Mouse (Mus musculus): ENCODE data around the gene Mok. TPM values are rescaled to one million over a fixed set of nuclear protein-coding genes. Genes with fewer than 3 reads are reported as not detected.
"Not testable (repeated sequence)": the region's sequence is repeated elsewhere in the genome, so short reads cannot be mapped to it uniquely, and the experiment has no call there.

Mok gene
- total RNA-seq (2021), result 10 to 100 TPM; 13.2 to 16.5 TPM

DNA sequence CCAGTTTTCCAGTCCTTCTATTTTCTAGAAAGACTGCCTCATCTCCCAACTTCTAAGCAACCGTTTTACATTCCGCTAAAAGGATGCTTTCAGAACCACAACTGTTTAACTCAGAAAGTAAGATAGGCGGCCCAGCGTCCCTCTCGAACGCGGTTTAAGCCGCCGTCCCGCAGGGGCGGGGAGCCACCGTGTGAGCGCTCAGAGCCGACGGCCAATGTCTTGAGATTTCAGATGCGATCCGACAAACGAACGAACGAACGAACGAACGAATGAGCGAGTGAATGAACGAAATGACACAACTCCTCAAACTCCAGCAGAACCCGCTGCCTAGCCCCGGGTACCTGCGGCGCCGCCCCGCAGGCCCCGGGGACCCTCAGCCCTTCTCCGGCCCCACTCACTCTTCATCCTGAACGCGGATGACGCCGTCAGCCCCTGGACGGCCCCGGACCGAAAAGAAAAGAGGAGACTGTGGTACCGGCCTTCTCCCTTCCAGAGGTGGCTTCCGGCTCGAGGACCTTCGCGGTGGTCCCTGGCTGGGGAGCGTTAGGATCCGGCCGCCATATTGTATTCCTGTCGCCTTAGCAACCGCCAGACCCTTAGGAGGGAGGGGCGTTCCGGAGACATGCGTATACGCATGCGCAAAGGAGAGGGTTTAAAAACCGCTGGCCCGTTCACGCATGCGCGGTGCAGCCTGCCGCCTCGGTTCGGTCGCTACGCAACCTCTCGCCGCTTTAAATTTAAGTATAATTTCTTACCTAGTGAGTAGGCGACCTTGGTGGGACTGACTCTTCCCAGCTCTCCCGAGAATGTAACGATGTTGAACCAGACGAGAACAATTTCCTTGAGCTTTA lies at the start of gene Mok:
Mok (minus strand) TSS at position 592 of the 851 bp plus-strand sequence.
- intact Hi-C loops (cut with DNase I), result loop anchor here (5.0 to 10.0 kb wide), 4 partner anchors 106 to 423 kb away; partner anchors contain the start of gene Wdr20
- peak; percentile 97 for DNase-seq

DNA sequence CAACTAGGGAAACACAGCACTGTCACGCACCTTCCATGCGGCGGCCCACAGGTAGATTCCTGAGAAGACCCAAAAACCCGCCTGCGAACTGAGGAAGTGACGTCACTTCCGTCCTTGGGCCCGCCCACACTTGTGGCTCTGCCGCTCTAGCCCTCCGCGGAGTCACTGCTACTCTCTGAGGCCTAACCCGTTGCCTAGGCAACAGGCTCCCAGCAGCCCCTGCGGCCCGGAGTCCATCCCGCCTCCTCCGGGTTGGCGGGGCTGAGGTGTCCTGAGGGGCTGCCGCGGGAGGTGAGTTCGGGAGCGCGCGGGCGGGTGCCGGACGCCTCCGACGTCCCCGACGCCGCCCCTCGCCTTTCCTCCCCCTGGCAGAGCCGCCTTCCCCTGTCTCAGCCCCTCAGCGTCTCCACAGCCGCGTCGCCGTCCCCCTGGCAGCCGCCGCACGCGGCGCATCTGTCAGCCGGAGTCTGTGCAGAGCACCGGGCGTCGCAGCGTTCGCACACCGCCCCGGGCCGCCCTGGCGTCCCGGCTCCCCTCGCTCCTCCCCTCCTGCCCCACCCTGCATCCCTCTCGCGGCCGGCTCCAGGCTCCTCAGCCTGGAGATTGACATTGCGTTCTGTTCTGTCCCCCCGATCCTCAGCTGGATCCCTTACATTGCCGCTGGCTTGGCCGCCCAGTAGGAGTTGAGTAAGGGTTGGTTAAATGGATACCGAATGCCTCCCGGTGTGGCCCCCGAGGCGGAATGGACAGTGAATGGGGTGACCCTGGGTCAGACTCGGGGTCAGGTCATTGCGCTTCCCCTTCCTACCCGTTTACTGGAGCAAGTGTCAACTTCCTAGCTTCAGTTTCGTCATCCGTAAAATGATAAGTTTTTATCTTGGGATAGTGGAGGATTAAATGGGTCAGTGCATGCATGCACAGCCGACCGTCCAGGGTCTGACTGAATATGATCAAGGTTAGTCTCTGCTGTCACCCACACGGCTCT lies 48.6 kb upstream of the Mok start, which contains the start of the genes Cinp and Tecpr2:
Cinp (minus strand) TSS at position 110 of the 985 bp plus-strand sequence.
Tecpr2 (plus strand) TSS at position 229 of the 985 bp plus-strand sequence.
- peak; percentile 97 for DNase-seq
- intact Hi-C loops (cut with DNase I), result no loop called here

DNA sequence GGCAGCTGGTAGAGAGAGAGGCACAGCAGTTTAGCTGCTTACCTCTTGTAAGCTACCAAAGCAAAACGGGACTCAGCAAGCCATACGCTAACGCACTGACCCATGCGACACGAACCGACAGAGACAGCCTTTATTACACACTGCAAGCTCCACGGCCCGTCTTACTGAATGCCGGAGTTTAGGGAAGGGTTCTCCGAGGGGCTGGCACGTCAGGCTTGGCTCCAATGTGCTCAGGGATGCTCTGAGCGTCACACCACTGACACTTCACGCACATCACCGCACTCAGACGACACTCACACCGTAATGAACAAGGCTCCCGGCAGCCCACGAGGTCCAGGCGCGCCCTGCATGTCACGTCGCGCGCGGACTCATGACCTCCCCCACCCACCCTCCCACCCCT lies 47.9 kb upstream of the Mok start:
- no peak for DNase-seq
- intact Hi-C loops (cut with DNase I), result no loop called here

DNA sequence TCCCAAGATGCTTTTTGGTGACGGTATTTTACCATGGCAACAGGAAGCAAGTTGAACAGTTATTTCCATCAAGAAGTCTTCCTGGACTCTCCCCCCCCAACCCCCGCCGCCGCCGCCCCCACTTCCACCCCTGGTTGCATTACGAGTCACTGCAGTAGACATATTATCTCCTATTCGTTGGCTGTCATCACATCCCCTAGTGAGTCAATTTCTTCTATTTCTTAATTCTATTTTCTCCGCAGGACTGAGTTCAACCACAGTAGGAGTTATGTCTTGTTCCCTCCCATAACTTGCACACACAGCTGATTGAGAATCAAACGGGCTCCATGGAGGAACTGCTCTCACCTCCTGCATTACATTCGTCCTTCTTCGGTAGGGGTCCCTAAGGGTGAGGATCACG lies 47.4 kb upstream of the Mok start:
- intact Hi-C loops (cut with DNase I), result no loop called here

DNA sequence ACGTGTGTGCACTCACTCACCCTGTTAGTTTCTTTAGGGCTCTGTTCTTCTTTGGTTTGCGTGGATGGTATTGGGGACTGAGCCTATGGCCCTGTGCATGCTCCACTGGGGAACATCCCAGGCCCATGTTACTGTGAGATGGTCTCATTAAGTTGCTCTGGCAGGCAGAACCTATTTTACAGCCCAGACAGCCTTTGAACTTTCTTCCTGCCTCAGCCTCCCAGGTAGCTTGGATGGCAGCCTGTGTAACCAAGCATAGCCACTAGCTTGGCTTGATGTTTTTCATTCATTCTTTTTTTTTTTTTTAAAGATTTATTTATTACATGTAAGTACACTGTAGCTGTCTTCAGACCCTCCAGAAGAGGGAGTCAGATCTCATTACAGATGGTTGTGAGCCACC lies 44.5 kb upstream of the Mok start:
- no peak for DNase-seq
- intact Hi-C loops (cut with DNase I), result no loop called here

More for the DNA sequence above, 47.4 kb upstream of the Mok start:
- DNase-seq, result no peak

DNA sequence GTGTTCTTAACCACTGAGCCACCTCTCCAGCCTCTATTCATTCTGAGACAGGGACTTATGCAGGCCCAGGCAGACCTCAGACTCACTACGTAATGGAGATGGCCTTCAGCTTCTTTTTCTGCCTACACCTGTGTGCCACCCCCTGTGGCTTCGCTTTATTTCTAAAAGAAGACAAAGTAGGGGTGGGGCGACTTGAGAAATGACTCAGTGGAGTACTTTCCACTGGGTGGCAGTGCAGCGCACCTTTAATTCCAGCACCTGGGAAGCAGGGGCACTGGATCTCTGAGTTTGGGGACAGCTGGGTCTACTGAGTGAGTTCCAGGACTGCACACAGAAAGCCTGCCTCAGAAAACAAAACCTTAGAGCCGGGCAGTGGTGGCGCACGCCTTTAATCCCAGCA lies 41.6 kb upstream of the Mok start:
- intact Hi-C loops (cut with DNase I), result no loop called here
- DNase-seq, result no peak

DNA sequence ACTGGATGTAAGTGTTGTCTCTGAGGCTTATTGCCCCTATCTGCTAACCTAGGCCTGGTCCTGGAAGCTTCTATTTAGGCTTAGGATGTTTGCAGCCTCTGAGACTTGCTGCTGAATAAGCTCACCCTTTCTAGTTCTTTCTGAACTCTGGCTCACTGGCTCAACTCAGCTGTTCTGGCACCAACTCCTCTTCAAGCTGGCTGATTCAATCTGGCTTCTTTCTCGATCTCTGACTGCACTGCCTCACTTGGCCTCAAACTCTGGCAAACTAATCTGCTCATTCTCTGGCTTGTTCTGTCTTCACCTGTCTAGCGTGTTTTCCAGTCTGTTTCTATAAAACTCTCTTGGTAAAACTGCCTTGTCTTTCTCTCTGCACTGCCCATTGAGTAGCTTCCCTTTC lies 34.6 kb upstream of the Mok start:
- DNase-seq, result no peak
- intact Hi-C loops (cut with DNase I), result no loop called here

DNA sequence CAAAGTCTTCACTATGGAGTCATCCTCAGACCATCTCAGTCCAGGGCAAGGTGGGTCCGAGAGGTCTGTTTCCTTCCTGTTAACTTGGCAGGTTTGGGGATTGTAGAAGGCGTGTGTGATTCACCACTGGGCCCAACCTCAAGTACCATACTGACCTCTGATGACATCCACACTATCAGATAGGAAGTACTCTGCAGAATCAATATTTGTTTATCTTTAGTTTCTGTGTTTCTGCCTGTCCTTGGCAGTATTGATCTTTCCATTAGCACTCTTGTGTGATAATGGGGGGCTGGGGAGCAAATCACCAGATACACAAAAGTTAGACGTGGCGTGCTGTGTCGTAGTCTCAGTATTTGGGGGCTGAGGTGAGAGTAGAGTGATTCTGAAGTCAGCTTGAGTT lies 30.5 kb upstream of the Mok start:
- intact Hi-C loops (cut with DNase I), result no loop called here
- DNase-seq, result no peak

DNA sequence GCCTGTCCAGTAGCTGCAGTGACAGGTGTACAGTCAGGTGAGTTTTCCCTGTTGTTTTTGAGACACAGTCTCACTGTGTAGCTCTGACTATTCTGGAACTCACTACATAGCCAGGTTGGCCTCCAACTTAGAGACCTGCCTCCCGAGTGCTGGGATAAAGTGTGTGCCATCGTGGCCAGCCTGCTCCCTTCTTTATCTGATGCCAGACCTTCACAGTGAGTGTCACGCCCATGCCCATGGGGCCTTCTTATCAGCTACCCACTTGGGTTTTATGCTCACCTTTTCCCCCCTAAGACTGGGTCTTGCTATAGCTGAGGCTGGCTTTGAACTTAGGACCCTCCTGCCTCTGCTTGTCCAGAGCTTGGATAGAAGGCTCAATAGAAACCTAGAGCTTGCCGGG lies 29.4 kb upstream of the Mok start:
- DNase-seq, result no peak
- intact Hi-C loops (cut with DNase I), result no loop called here

DNA sequence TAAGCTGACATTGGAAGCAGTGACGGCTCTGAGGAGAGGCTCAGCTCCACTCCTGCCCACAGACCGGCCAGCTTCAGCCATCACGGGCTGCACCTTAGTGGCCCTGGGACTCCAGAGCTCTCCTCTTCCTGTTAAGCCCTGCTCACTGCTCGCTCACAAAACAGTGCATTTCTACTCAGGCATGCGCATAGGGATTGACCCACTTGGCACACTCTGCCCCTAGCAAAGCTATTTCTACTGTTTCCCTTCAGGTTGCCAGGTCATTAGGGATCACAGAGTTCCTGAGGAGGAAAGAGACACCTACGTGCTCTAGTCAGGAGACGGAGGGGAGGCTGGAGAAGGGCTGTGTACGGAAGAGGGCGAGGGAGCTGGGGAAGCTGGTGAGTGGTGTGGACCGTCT lies 25.2 kb upstream of the Mok start:
- intact Hi-C loops (cut with DNase I), result no loop called here
- no peak for DNase-seq

DNA sequence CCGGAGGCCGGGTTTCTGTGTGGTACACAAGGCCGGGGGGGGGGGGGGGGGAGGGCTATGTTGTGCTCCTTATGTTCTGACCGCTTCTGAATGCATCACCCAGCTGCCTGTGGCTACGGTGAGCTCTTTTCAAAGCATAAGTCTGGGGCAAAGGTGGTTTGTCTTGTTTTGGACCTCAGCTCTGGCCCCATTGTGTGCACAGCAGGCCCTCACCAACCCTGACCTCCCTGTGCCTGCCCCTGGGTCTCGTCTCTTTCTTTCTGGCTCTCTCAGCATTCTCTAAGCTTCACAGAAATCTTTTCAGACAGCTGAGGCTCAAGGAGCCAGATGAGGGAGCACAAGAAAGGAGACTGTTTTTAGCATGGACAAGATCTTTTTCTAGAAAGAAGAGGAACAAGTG lies 24.8 kb upstream of the Mok start:
- intact Hi-C loops (cut with DNase I), result no loop called here
- no peak for DNase-seq

DNA sequence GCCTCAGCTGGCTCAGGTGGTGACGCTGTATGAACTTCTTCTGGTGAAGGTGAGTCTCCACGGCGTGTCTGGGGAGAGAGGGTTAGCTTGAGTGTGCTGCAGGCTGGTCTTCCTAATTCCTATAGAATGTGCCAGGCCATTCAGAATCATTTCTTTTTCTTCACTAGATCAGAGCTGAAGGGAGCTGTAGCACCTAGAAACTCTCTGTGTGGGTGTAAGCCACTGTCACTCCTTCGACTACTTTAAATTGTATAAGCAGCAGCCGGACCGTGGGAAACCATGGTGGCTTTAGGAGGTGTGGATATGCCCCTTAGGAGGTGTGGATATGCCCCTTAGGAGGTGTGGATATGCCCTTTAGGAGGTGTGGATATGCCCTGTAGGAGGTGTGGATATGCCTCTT lies 23.3 kb upstream of the Mok start:
- intact Hi-C loops (cut with DNase I), result no loop called here
- no peak for DNase-seq

DNA sequence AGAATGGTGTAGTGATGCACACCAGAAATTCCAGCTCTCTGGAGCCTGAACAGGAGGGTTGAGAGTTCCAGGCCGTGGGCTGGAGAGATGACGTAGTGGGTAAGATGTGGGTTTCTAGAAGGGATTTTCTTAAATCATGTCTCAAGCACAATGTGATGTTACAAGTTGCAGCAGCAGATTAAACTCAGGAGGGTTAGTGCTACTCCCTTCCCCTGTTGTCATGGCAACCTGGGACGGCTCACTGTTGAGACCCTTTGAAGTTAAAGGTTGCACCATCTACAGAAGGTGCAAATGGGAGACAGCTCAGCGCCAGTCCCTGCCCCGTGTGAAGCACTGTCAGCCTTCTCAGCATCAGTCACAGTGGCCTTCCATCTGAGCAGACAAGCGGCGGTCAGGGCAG lies 20.5 kb upstream of the Mok start:
- intact Hi-C loops (cut with DNase I), result no loop called here
- DNase-seq, result no peak

DNA sequence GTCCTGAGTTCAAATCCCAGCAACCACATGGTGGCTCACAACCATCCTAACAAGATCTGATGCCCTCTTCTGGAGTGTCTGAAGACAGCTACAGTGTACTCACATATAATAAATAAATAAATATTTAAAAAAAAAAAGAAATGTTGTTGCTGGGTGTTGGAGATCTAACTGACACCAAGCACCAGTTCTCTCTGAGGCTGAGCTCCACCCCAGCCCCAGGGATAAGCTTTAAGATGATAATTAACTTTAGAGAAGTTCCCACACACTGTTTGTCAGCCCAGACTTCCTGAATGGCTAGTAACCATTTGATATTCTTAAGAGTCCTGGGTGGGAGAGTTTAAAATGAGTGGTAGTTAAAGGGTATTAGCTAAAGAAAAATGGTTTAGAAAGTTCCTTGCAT lies 19.6 kb upstream of the Mok start:
- no peak for DNase-seq
- intact Hi-C loops (cut with DNase I), result no loop called here

DNA sequence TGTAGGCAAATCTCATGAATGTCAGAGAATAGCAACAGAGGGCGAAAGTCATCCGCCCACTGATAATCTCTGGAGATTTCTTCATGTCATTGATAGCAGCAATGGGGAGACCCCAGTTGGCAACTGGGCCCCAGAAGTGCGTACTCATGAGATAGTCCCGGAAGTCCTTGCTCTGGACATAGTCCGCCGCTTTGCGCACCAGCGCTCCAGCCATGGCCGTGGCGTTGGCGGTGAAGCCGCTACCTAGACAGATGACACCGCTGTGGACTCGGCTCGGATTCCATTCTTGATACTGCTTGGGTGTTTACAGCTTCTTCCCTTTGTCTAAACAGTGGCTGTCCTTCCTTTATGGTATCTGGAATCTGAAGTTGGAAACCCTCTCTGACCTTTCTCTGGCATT lies 17.9 kb upstream of the Mok start:
- DNase-seq; intact Hi-C loops (cut with DNase I): not testable (repeated sequence)

DNA sequence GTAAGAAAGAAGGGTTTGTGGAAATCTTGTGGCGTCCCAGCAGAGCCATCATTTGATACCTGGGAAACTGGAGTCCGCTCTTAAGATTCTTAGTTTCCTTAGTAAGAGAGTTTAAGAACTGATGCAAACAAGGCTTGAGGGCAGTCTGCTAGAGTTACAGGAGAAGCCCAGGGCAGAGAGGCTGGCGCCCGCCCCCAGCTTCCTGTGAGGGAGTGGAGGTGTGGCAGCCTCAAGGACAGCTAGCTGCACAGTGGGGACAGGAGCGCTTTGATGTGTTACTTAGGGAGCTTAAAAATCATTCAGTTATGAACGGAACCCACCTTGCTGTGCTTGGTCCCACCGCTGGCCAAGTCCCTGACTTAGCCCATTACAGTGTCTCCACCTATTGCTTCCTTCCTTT lies 16.5 kb upstream of the Mok start:
- intact Hi-C loops (cut with DNase I), result no loop called here
- no peak for DNase-seq

DNA sequence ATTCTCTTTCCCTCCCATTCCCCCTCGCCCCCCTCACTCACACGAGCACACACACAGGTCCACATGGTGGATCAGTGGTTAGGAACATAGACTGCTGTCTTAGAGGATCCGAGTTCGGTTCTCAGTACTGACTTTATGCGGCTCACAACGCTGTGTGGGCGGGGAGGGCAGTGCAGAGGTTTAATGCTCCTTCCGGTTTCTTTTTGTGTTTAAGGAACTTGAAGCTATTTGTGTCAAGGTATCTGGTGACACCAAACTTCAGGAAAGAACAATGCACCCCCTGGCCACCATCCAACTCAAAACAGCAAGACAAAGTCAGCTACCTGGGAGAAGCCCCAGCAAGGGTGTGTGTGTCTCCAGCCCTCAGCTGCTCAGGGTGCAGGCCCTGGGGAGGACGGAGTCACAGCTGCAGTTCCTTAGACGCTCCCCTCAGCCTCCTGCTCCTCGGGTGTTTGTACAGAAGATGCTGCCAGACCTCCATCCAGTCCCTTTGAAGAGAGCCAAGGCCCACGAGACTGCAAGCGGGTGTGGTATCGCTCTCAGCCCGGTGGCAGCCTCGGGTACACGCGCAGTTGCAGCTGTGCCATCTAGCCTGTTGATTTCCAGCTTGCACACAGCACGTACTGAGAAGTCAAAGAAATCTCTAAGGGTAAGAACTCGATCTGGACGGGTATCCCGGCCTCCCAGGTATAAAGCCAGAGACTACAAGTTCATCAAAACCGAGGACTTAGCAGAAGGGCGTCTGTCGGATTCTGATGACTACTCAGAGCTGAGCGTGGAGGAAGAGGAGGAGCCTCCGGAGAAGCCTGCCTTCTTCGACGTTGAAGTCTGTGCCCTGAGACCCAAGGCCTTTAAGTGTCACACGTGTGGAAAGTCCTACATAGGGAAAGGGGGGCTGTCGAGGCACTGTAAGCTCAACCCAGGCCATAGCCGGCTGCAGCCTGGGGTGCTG lies 14.3 kb upstream of the Mok start:
- intact Hi-C loops (cut with DNase I), result no loop called here
- no peak for DNase-seq

DNA sequence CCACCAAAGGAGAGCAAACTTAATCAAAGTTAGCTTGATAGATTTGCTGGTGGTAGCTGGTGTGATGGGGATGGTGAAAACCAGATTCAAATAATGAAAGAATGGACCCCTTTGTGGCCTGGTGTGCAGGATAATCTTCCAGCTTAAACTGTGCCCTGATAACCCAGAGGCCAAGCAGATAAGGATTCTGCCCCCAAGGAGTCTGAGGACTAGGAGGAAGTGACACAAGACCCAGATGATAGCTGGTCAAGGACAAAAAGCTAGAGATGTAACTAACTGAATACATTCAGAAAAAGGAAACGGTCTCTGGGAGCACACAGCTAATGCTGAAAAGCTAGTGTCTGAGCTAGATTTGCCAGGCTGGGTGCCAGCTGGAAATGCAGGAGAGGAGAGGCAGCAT lies 11.2 kb upstream of the Mok start:
- DNase-seq, result no peak
- intact Hi-C loops (cut with DNase I), result no loop called here

DNA sequence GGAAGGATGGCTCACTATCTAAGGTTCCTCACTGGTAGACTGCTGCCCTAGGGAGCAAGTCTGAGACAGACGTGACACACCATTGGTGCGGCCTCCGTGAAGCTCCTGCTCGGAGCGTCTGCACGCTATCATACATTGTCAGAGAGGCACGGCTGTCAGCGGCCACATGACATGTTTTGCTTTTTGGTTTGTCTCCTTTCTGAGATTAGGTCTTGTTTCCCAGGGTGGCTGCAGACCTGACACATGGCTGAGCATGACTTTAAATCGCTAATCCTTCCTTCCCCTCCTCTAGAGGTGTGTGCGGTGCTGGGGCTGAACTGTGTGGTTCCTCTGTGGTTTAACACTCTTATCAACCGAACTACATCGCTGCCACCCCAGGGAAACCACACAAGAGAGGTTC lies 10.7 kb upstream of the Mok start:
- no peak for DNase-seq

DNA sequence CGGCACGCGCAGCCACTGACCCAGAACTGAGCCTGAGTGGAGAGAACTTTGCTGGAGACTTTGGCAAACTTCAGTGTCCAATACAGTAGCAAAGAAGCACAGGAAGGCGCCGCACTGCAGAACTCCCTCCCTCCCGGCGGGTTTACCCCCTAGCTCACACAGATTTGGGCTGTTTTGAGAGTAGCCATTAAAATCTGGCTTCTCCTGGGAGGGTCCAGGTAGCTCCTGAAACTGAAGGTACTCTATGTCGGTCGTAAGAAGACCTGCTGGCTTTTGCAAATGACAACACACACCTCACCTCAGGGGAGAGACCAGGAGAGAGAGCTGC lies 10.2 kb upstream of the Mok start:
- intact Hi-C loops (cut with DNase I), result no loop called here
- no peak for DNase-seq

More for the DNA sequence above, 10.7 kb upstream of the Mok start:
- intact Hi-C loops (cut with DNase I), result no loop called here
